Mouse (Mus musculus) stomach, embryonic 16.5 days (tissue): Measurements from ENCODE around the gene Caln1. TPM values are rescaled to one million over a fixed set of nuclear protein-coding genes. Genes with fewer than 3 reads are reported as not detected.

ENCODE experiments used
- ATAC-seq: fragments of 200-750 bp; cut with Nextera tagmentation; 2 replicates; pipeline ENCODE4 v1.8.0; 2017; ENCODE audit warnings: moderate number of reproducible peaks, moderate TSS enrichment; ENCODE audit not compliant: insufficient read depth, low FRiP score
- H3K27ac ChIP-seq: fragments of 300-500 bp; sonication (generic); 2 replicates; pipeline ENCODE4 v1.5.1; 2014; ENCODE audit warnings: low read length
- H3K27me3 ChIP-seq: fragments of 300-500 bp; sonication (generic); 2 replicates; pipeline ENCODE4 v1.6.1; 2014; ENCODE audit warnings: low read length, control low read depth, mixed read lengths; ENCODE audit not compliant: control insufficient read depth, insufficient read depth
- H3K36me3 ChIP-seq: fragments of 300-500 bp; sonication (generic); 2 replicates; pipeline ENCODE4 v1.6.1; 2014; ENCODE audit warnings: low read length; ENCODE audit not compliant: control insufficient read depth, insufficient read depth
- H3K4me1 ChIP-seq: fragments of 300-500 bp; sonication (generic); 2 replicates; pipeline ENCODE4 v1.6.1; 2014; ENCODE audit warnings: low read length, control low read depth, mixed read lengths; ENCODE audit not compliant: control insufficient read depth, insufficient read depth
- H3K4me2 ChIP-seq: fragments of 300-500 bp; sonication (generic); 2 replicates; pipeline ENCODE4 v1.6.1; 2014; ENCODE audit warnings: low read depth, low read length, mixed read lengths
- H3K4me3 ChIP-seq: fragments of 300-500 bp; sonication (generic); replicated peaks from 2 replicates; pipeline ENCODE4 v1.5.1; 2014; ENCODE audit warnings: mild to moderate bottlenecking, low read length
- H3K9ac ChIP-seq: fragments of 300-500 bp; sonication (generic); 2 replicates; pipeline ENCODE4 v1.6.1; 2014; ENCODE audit warnings: low read length
- H3K9me3 ChIP-seq: fragments of 300-500 bp; sonication (generic); replicated peaks from 2 replicates; pipeline ENCODE4 v1.6.1; 2016; ENCODE audit warnings: low read length, control low read depth; ENCODE audit not compliant: control insufficient read depth
- WGBS: fragments of 180-500 bp; shearing (Covaris S2); extraction: QIAGEN DNeasy Blood & Tissue Kit; methylation state at CpG from one replicate; pipeline ENCODE4 v1.1.7; 2014; 5-methylcytosine and 5-hydroxymethylcytosine counted together
- polyA plus RNA-seq: library from polyadenylated mRNA; unstranded; fragments of >200 nt; fragmentation: Nextera tagmentation; extraction: Ambion mirVana; gene quantifications from 2 replicates; pipeline ENCODE4 v1.2.1, GENCODE M21; 2015

The Caln1 gene
- polyA plus RNA-seq, 1 experiment from 2014 or later: 0.23 TPM

- H3K4me3 ChIP-seq: no peak overlapping the region
- H3K4me2 ChIP-seq: no peak overlapping the region
- no peaks in the 10 kb centered on the region for H3K27me3 ChIP-seq
- no peak for ATAC-seq
- no peaks in the 10 kb centered on the region for H3K9me3 ChIP-seq
- no peaks in the 10 kb centered on the region for H3K4me1 ChIP-seq
- 76% methylated on average over 4 of the region's 4 CpGs for WGBS
- H3K27ac ChIP-seq: no peak overlapping the region
- no peak overlapping the region for H3K9ac ChIP-seq
- H3K36me3 ChIP-seq: no peaks in the 10 kb centered on the region
These were observed 339.4 kb downstream of the Caln1 start for GRCm38 (mm10) chr5:130708616-130709015.

- WGBS: 90% methylated on average over 2 of the region's 2 CpGs
- Histone ChIP-seq H3K36me3 (no peaks in the 10 kb centered on the region), H3K27ac (no peak overlapping the region), H3K4me3 (no peak overlapping the region), H3K9me3 (no peaks in the 10 kb centered on the region), H3K4me1 (no peaks in the 10 kb centered on the region), H3K27me3 (no peaks in the 10 kb centered on the region), H3K4me2 (no peak overlapping the region), H3K9ac (no peak overlapping the region)
- no peak for ATAC-seq
These were observed 342.4 kb downstream of the Caln1 start for GRCm38 (mm10) chr5:130711643-130712042.

- Histone ChIP-seq H3K27me3 (no peaks in the 10 kb centered on the region), H3K36me3 (no peaks in the 10 kb centered on the region), H3K4me1 (no peaks in the 10 kb centered on the region), H3K9me3 (no peaks in the 10 kb centered on the region), H3K9ac (no peak overlapping the region), H3K4me3 (no peak overlapping the region), H3K4me2 (no peak overlapping the region), H3K27ac (no peak overlapping the region)
- ATAC-seq: no peak
- WGBS: 72% methylated on average over 1 of the region's 1 CpGs
These were observed 343.0 kb downstream of the Caln1 start for GRCm38 (mm10) chr5:130712281-130712680.

GRCm38 (mm10) chr5:130715181-130715580 is 345.9 kb downstream of the Caln1 start:
- WGBS: 78% methylated on average over 4 of the region's 4 CpGs
- Histone ChIP-seq H3K27ac (no peak overlapping the region), H3K36me3 (no peaks in the 10 kb centered on the region), H3K4me3 (no peak overlapping the region), H3K9ac (no peak overlapping the region), H3K27me3 (no peaks in the 10 kb centered on the region), H3K4me1 (no peaks in the 10 kb centered on the region), H3K4me2 (no peak overlapping the region), H3K9me3 (no peaks in the 10 kb centered on the region)
- ATAC-seq: no peak

GRCm38 (mm10) chr5:130718385-130718784 is 349.1 kb downstream of the Caln1 start:
- H3K36me3 ChIP-seq: no peaks in the 10 kb centered on the region
- ATAC-seq: no peak
- H3K9me3 ChIP-seq: no peaks in the 10 kb centered on the region
- H3K27me3 ChIP-seq: no peaks in the 10 kb centered on the region
- no peak overlapping the region for H3K4me3 ChIP-seq
- H3K9ac ChIP-seq: no peak overlapping the region
- H3K27ac ChIP-seq: no peak overlapping the region
- no peak overlapping the region for H3K4me2 ChIP-seq
- 53% methylated on average over 9 of the region's 9 CpGs for WGBS
- H3K4me1 ChIP-seq: no peaks in the 10 kb centered on the region

- no peak overlapping the region for H3K27ac ChIP-seq
- H3K27me3 ChIP-seq: no peaks in the 10 kb centered on the region
- WGBS: 82% methylated on average over 13 of the region's 13 CpGs
- no peak overlapping the region for H3K4me3 ChIP-seq
- no peak for ATAC-seq
- H3K4me2 ChIP-seq: no peak overlapping the region
- H3K4me1 ChIP-seq: no peaks in the 10 kb centered on the region
- no peaks in the 10 kb centered on the region for H3K9me3 ChIP-seq
- H3K9ac ChIP-seq: no peak overlapping the region
- H3K36me3 ChIP-seq: no peaks in the 10 kb centered on the region
These were observed 372.9 kb downstream of the Caln1 start for GRCm38 (mm10) chr5:130742171-130742570.

- no peak for ATAC-seq
- 86% methylated on average over 3 of the region's 3 CpGs for WGBS
- no peak overlapping the region for H3K27ac ChIP-seq
- no peaks in the 10 kb centered on the region for H3K4me1 ChIP-seq
- no peaks in the 10 kb centered on the region for H3K36me3 ChIP-seq
- no peak overlapping the region for H3K9ac ChIP-seq
- no peaks in the 10 kb centered on the region for H3K27me3 ChIP-seq
- no peak overlapping the region for H3K4me2 ChIP-seq
- H3K4me3 ChIP-seq: no peak overlapping the region
- peaks cover 4% of the 10 kb centered on the region; the same call in 1 of the 2 replicates for H3K9me3 ChIP-seq
These were observed 388.3 kb downstream of the Caln1 start for GRCm38 (mm10) chr5:130757517-130757916.

- 92% methylated on average over 6 of the region's 6 CpGs for WGBS
- ATAC-seq: no peak
These were observed 396.5 kb downstream of the Caln1 start for GRCm38 (mm10) chr5:130765784-130766183.

GRCm38 (mm10) chr5:130771061-130771741 is 401.9 kb downstream of the Caln1 start:
- no peak for ATAC-seq
- Histone ChIP-seq H3K4me3 (no peak overlapping the region), H3K9ac (no peak overlapping the region), H3K27ac (no peak overlapping the region), H3K36me3 (no peaks in the 10 kb centered on the region), H3K27me3 (no peaks in the 10 kb centered on the region), H3K4me1 (no peaks in the 10 kb centered on the region), H3K9me3 (no peaks in the 10 kb centered on the region), H3K4me2 (no peak overlapping the region)
- 79% methylated on average over 5 of the region's 5 CpGs for WGBS

More at GRCm38 (mm10) chr5:130765784-130766183, 396.5 kb downstream of the Caln1 start:
- no peak overlapping the region for H3K9ac ChIP-seq
- no peaks in the 10 kb centered on the region for H3K9me3 ChIP-seq
- H3K27me3 ChIP-seq: no peaks in the 10 kb centered on the region
- no peak overlapping the region for H3K4me3 ChIP-seq
- no peak overlapping the region for H3K27ac ChIP-seq
- no peaks in the 10 kb centered on the region for H3K4me1 ChIP-seq
- H3K4me2 ChIP-seq: no peak overlapping the region
- H3K36me3 ChIP-seq: no peaks in the 10 kb centered on the region
